Mouse (Mus musculus): Measurements from ENCODE around the gene Ncapd2.
A peak's percentile ranks its signal among the peaks of the same experiment; 100 is the strongest.
"Not testable (repeated sequence)": the region's sequence is repeated elsewhere in the genome, so short reads cannot be mapped to it uniquely, and the experiment has no call there.

Ncapd2 gene

DNA sequence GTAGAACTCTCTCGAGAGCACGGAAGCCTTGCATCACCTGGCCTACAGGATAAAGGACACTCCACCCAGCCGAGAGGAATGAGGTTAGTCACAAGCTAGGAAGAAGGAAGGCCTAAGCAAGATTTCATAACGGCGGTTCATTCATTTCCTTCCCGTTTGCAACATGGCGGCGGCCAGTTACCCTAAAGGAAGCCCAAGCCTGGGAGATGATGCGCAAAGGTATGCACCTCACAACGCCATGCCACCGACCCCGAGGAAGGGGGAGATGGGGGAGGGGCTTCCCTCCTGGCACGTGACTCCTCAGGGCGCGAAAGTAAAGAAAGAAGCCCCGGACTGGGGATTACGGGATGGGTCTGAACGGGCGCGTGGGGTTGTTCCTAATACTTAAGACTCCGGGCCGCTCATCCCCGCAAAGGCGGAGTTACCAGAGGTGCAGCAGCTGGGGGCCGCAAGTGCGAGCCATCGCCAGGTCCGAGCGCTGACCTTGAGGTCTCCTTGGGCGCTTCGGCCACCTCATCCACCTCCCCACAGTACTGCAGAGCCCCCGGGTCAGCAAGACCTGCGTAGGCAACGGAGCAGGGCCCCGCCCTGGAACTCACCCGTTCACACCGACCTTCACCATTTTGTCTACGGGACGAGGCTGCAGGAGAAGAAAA, 26.7 kb downstream of the Ncapd2 start:
- DNase-seq (ENCODE audit: low spot score): peak; percentile 58

DNA sequence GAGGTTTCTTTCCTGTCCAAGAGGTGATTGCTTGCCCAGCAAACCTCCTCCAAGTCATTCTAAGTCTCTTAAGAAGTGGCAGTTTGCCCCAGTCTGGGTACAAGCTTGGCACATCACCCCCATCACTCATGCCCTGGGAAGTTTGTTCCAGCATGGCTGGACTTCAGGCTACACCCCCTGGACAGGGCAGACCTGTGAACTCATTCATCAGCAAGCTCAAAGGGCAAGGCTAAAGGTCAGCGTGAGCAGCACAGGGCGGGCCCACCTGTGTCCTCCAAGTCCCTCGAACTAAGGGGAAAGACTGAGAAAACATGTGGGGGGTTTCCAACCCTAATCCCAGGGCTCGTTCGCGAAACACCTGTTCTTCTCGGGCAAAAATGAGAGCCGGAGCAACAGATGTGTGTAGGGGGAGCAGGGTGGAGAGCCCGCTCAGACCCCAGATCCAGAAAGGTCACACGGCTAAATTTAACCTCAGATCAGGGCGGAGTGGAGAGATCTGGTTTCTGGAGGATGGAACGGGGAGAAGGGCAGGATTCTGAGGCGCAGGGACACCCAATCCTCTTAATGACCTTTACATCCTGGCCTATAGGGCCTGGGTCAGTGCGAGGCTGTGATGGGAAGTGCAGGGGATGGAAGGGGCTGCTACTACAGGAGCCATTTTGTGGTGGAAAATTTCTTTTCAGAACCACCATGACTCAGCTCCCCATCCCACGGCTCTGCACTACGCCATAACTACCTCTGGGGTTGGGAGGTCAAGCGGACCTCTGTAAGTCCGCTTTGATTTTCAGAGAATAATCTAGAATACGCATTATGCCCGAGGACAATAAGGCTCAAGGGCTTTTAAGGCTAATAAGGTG, 27.5 kb downstream of the Ncapd2 start:
- DNase-seq (ENCODE audit: low spot score): no peak

DNA sequence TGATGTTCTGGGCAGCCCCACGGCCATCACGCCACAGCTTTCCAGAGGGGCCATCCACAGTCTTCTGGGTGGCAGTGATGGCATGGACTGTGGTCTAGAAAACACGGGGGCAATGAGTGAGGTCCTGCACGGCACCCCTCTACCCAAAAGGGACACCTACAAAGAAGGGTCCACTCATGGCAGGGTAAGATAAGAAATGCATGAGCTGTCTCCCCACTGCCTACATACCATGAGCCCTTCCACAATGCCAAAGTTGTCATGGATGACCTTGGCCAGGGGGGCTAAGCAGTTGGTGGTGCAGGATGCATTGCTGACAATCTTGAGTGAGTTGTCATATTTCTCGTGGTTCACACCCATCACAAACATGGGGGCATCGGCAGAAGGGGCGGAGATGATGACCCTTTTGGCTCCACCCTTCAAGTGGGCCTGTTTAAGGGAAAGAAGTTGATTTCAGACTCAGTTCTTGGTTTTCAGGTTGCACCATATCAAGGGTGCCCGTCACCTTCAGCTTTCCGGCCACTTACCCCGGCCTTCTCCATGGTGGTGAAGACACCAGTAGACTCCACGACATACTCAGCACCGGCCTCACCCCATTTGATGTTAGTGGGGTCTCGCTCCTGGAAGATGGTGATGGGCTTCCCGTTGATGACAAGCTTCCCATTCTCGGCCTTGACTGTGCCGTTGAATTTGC, 28.7 kb downstream of the Ncapd2 start:
- DNase-seq (ENCODE audit: low spot score): not testable (repeated sequence)

DNA sequence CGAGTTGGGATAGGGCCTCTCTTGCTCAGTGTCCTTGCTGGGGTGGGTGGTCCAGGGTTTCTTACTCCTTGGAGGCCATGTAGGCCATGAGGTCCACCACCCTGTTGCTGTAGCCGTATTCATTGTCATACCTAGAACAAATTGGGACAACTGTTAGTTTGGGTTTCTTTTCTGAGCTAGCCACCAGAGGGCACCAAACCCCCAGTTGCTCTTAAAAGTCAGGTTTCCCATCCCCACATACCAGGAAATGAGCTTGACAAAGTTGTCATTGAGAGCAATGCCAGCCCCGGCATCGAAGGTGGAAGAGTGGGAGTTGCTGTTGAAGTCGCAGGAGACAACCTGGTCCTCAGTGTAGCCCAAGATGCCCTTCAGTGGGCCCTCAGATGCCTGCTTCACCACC, 29.5 kb downstream of the Ncapd2 start:
- DNase-seq (ENCODE audit: low spot score): peak; percentile 58

DNA sequence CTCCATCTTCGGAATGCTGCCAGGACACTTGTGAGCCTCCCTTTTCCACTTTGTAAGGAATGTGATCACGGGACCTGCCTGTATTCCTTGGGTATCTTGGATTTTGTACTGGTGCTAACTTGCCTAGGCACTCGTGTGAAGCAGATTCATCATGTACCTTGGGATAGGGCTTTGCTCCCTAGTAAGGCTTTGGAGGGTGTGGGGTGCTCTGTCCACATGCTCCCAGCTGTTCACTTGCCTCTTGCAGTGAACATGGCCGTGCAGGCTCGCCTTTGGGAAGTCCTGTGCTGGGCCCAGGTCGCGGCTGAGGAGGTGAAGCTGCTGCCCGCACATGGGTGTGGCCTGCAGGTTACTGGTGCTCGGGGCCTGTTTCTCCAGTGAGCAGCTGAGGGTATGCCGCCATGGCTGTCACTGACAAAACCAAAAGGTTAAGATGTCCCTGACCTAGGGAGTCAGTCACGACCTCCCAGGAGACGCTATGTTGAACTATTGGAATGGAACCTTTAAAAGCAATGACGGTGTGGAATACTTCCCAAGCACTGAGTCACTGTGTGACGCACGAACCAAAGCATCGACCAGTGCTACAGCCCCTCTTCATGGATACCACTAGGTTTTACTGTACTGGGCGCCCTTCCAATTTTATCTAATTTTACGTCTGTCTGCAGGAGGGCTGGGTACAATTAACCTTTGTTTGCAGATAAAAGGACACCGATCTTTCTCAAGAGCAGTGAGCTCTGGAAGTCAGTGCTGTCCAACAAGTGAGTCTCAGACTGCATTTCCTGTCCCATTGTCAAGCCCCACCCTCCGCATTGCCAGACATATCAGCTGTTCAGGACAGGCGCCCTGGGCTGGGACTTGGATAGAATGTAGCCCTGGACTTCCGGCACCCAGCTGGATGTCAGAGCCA, 30.4 kb downstream of the Ncapd2 start:
- DNase-seq (ENCODE audit: low spot score): peak; percentile 56

DNA sequence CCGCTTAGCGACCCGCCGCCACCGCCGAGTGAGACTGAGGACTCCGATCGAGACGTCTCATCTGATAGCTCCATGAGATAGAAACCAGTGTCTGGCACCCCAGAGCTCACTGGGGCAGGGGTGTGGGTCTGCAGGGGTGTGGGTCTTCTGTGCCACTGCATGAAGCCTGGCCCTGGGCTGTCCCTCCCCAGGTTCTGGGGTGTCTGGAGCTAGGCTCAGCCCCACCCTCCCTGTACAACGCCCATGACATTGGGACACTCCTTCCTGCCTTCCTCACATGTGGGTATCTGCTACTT, 31.0 kb downstream of the Ncapd2 start:
- DNase-seq (ENCODE audit: low spot score): peak; percentile 25

DNA sequence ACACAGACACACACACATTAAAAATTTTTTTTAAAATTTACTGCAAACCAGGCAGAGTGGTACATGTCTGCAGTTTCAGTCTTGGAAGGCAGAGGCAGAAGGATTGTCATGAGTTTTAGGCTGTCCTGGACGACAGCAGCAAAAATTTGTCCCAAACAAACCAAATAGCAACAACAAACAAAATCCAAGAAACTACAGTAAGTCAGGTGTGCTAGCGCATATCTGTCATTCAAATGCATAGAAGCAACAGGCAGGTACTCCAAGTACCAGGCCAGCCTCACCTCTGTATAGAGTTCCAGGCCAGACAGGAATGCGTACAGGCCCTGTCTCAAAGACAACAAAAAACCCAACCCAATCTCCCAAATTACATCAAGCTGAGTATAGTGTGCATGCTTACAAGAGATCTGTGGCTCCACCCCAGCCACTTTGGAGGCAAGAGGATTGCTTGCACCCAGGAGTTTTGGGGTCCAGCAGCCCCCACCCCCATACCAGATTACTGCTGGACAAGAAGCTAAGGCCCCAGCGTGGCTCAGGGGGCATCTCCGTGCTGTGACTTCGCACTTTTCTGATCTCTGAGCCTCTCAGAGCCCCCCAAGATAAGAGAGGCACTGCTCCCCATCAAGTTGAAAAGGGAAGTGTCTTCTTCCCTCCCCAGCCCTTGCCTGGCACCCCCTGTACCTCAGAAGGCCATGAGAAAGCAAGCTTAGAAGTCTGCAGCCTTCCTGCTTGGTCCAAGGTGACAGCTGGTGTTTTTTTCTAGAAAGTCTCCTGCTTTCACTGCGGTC, 31.5 kb downstream of the Ncapd2 start:
- no peak for DNase-seq (ENCODE audit: low spot score)

DNA sequence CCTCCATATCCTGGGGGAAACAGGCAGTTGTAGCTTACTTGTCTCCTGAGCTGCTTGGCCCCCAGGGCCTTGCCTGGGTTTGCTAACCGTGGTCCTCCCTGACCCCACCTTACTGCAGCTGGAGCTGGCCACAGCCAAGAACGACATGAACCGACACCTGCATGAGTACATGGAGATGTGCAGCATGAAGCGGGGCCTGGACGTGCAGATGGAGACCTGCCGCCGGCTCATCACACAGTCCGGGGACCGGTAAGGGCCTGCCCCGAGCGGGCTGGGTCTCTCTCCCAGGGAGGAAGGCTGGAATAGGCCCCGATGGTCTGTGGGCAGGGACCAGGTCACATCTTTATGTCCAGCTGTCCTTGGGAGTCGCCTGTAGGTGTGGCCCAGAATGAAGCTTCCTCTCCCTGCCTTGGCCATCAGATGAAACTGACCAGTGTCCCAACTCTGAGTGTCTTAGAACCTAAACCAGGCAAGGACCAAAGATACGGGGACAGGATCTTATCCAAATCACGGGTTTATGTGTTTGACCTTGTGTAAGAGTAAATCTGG, 32.5 kb downstream of the Ncapd2 start:
- DNase-seq (ENCODE audit: low spot score): no peak

DNA sequence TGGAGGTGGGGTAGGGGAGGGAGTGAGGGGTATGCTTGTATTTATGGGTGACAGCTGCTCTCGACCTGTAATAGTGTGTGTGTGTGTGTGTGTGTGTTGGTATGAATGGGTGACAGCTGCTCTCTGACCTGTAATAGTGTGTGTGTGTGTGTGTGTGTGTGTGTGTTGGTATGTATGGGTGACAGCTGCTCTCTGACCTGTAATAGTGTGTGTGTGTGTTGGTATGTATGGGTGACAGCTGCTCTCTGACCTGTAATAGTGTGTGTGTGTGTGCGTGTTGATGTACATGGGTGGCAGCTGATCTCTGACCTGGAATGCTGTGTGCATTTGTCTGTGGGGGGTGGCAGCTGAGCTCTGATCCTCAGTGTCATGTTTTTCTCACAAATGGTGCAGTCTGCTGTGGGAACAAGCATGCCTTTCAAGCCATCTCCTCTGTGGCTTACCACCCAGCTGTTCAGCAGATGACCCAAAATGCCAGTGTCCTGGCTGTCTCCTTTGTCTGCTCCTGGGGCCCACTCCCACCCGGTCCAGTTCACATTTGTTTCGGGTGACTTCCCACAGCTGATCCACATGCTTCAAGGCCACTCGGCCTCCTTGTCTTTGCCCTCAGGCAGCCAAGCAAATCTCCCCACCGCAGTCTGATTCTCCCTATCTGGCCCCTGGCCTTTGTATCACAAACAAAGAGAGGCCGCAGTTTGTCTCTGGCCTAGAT, 34.4 kb downstream of the Ncapd2 start:
- no peak for DNase-seq (ENCODE audit: low spot score)

DNA sequence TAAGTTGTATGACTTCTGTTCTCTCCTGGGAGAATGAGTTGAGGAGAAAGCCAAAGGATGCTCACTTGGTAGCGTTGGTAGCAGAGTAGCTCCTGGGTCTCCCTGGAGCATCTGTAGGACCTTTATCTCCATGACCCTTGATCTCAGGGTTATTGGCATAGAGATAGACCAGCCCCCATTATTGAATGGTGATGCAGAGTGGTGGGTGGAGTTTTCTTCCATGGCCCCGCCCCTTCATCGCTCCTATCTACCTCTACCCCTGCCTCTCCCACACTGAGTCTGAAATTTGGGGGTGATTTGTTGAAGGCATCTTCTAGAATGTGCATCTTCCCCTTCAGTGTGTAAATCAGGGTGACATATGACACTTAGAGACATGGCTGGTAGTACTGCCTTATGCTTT, 35.0 kb downstream of the Ncapd2 start:
- no peak for DNase-seq (ENCODE audit: low spot score)

DNA sequence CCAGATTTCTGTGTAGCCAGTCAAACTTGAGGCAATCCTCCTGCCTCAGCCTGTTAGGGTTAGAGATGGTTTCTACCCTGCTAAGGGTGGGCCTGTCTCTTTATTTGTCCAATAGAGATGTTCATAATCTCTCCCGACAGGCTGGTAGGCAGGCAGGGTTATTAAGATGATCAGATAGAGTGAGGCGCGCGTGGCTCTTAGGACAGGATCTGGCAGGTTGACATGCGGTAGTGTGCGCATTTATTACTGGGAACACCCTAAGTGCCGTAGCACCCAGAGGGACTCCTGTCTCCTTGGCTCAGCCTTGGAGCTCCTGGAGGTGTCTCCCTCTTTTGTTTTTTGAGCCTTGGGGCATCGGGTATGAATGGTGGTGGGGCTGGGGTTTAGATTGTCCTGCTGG, 36.2 kb downstream of the Ncapd2 start:
- DNase-seq (ENCODE audit: low spot score): no peak

DNA sequence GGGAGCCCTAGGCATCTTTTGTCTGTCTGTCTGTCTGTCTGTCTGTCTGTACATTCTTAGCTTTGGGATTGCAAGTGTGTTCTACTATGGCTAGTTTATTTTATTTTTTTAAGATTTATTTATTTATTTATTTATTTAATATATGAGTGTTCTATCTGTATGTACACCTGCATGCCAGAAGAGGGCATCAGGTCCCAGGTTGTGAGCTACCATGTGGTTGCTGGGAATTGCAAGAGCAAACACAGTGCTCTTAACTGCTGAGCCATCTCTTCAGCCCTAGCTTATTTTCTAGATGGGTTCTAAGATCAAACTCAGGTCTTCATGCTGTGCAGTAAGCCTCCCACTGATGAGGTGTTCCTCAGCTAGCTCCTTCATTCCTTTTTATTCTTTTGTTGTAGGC, 37.0 kb downstream of the Ncapd2 start:
- DNase-seq (ENCODE audit: low spot score): no peak

DNA sequence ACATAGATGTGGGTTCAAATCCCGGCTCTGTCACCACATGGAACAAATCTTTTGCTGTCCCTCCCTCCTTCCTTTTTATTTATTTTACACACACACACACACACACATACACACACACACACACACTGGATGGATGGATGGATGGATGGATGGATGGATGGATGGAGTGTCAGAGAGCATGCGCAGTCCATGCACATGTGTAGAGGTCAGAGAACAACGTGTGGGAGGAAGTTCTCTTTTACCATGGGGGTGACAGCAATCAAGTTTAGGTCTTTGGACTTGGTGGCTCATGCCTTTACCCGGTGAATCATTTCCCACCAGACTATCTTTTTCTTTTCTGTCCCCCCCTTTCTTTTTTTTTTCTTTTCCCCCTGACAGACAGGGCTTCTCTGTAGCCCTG, 37.8 kb downstream of the Ncapd2 start:
- no peak for DNase-seq (ENCODE audit: low spot score)

DNA sequence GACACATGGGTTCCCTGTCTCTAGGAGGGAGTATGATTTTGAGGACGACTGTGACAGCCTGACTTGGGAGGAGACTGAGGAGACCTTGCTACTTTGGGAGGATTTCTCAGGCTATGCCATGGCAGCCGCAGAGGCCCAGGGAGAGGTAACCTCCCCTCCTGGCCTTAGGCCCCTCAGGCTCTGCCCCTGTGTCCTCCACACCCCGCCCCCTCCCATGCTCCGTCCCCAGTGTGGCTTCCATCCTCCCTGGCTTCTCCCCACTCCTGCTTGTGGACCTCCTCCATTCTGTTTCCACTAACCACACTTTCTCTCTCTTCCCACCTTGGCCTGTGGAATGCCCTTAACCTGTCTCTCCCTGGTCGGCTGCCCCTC, 38.5 kb downstream of the Ncapd2 start:
- DNase-seq (ENCODE audit: low spot score): no peak

DNA sequence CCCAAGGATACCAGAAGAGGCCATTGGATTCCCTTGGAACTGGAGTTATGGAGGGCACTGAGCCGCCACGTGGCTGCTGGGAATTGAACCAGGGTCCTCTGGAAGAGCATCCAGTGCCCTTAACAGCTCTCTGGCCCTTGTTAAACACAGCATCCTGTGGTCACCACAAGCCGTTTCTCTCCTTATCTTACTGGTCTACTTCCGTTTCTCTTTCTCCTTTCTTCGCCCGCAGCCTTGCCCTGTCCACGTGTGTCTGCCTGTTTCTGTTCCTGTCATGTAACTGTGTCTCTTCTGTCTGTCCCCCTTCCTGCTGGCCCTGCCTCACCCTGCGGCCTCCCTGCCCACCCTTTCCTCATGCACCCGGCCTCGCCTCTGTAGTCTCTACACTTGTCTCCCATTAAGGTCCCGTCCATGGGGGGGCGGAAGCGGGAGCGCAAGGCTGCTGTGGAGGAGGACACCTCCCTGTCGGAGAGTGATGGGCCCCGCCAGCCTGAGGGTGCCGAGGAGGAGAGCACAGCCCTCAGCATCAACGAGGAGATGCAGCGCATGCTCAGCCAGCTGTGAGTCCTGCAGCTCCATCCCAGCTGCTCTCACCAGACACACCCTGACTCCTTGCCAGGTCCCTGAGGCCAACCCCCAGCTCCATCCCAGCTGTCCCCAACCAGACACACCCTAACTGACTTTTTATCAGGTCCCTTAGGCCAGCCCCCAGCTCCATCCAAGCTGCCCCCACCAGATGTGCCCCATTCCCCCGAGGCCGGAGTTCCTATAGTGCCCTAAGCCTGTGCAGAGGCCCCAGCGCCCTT, 39.1 kb downstream of the Ncapd2 start:
- DNase-seq (ENCODE audit: low spot score): no peak

DNA sequence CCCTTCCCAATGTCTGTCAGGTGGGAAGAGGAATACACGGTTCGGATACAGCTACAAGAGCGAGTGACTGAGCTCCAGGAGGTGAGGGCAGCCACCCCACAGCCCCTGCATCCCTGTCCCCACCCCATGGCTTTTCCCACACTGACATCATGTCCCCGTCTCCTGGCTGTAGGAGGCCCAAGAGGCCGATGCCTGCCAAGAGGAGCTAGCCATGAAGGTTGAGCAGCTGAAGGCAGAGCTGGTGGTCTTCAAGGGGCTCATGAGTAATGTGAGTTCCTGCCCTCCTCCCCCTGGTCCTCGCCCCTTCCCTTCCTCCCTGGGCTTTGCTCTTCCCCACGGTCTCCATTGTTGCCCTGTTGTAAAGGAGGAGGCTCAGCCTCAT, 41.9 kb downstream of the Ncapd2 start:
- DNase-seq (ENCODE audit: low spot score): no peak

DNA sequence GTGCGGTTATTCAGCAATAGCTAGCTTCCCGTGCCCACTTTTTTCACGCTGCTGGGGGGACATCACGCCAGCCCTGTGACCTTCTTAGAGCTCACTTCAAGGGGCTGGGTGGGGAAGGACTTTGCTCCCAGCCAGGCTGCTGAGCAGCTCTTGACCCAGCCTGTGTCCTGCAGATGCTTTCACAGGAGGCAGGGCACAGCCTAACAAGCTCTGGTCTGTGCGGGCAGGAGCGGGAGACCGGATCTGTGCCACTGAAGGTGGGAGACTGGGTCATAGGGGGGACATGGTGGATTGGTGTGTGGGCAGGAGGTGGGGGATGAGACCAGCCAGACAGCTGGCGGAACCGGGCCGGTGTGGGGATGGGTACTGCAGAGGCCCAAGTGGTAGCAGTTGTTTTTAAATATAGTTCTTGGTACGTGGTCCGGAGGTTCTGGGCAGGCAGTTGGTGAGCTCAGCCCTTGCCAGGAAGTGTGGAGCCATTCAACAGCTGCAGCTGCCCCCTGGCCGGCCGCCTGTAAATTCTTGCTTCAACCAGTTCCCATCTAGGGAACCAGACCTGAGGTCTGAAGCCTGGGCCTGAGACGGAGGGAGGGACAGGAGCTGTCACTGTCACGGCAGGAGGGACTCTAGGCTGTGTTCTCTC, 42.5 kb downstream of the Ncapd2 start:
- DNase-seq (ENCODE audit: low spot score): no peak

DNA sequence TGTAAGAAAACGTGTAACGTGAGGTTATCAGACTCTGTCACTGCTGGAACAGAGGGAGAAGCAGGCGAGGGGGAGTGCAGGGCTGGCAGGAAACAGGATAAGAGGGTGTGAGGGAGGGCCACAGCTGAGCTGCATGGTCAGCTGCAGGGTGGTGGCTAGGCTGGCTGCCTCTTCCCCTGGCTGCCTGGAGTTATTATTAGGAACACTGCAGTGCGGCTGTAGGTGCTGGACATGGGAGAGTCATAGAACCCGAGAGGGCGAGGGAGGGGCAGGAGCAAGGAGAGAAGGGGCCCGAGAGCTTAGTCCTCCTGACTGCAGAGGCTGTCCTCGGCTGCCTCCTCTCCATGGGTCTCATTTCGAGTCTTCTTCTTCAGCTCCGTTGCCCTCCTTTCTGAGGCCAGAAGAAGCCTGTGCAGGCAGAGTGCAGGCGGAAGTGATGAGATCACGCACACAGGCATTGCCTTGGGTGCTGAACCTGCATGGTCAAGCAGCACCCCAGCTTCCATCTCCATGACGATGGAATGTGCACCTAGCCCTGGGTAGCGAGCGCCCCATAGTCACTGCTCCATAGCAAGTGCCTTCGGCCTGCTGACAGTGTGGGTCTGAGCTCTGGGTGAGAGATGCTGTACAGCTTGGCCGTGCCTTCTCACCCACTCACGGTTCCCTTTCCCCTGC, 43.1 kb downstream of the Ncapd2 start:
- no peak for DNase-seq (ENCODE audit: low spot score)

DNA sequence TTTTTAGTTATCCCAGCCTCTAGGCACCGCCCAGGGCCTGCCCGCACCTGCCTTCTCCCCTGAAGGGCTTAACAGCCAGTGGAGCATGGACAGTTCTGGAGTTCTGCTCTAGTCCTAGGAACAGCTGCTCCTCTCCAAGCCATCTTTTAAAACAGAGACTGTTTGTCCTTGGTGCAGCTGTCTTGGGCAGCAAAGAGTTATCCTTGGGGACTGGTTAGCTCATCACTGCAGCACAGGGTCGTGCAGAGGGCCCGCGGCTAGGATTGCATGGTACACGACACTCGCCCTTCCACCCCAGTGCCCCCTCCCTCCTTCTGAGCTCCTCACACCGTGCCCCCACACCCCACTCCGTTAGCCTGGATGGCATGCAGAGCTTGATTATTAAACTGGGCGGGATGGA, 44.2 kb downstream of the Ncapd2 start:
- no peak for DNase-seq (ENCODE audit: low spot score)

Data from urinary bladder, postnatal 25 days (tissue).